Mouse (Mus musculus) mature B cell (primary cell): ENCODE measurements around the gene Stk11.

Source experiments
- in situ Hi-C: fragments of 300-500 bp; cut with MboI; formaldehyde crosslinking; loops from 2 replicates; pipeline ENCODE4 v1.14.3; 2019

The Stk11 gene

DNA sequence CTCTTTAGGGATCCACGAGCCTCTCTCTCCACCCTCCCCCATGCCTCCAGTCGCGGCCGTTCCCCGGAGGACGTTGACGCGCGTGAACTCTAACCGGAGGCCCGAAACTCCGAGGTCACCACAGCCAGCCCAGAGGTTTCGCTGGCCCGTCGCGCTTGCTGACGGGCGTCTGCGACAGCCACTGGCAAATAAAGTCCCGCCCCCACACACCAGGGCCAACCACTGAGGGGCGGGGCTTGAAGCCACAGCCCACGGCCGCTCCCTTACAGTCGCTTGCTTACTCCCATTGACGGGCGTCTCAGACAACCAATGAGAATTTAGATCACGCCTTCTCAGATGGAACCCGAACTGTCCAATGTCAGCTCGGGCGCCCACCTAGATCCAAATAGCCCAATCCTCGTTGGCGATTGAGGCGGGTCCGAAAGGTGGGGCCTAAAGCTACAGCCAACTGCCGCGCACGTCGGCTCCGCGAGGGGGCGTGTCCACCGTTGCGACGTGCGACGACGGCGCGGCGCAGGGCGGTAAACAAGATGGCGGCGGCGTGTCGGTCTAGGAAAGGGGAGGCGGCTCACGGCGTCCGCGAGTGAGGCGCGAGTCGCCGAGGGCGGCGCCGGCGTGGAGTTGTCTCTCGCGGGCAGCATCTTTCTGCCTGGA lies at the start of gene Stk11:
TSS of gene Stk11 (plus strand) at position 514 of the 654 bp plus-strand sequence.
- in situ Hi-C loops: no loop called here

- in situ Hi-C loops: no loop called here
Measured at GRCm38 (mm10) chr10:80069251-80069650, 46.4 kb upstream of the Stk11 start.

DNA sequence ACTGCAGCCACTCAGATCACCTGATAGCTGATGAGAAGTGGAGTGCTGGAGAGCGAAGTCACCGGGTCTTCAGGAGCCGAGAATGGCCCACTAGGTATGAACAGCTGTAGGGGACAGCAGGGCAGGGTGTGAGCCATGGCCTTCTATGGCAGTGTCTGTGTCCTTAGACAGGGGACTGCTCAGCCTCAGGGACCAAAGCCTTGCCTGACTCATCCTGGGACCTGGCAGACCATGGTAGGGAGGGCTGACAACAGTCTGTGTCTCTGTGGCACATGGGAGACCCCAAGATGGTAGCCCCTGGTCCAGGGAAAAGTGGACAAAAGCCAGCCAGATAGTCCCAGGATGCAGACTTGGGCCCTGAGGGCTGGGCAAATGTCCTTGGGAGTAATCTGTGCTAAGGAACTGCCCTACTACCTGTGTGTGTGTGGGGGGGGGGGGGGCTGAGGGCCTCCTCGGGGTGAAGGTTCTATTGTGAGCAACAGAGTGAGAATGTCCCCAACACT lies 45.6 kb upstream of the Stk11 start:
- in situ Hi-C loops: no loop called here

GRCm38 (mm10) chr10:80070837-80071515 lies 44.6 kb upstream of the Stk11 start:
- in situ Hi-C loops: no loop called here

DNA sequence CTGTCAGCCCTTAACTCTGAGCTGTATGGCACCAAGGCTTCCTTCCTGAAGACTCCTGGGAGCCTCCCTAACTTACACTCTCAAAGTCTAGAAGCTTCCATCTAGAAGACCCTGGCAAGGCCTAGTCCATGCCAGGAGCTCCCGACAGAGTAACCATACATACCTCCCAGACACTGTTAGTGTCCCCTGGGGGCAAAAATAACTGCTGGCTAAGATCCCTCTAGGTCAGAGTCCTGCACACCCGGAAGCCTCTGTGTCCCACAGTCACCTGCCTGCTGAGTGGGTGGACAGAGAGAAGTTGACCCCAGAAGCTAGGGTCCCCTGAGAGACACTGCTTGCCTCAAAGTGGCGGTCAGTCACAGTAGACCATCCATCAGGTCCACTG lies 44.1 kb upstream of the Stk11 start:
- in situ Hi-C loops: no loop called here

- in situ Hi-C loops: no loop called here
Measured at GRCm38 (mm10) chr10:80072623-80073489, 42.7 kb upstream of the Stk11 start.

- in situ Hi-C loops: no loop called here
Measured at GRCm38 (mm10) chr10:80074813-80075601, 40.6 kb upstream of the Stk11 start.

DNA sequence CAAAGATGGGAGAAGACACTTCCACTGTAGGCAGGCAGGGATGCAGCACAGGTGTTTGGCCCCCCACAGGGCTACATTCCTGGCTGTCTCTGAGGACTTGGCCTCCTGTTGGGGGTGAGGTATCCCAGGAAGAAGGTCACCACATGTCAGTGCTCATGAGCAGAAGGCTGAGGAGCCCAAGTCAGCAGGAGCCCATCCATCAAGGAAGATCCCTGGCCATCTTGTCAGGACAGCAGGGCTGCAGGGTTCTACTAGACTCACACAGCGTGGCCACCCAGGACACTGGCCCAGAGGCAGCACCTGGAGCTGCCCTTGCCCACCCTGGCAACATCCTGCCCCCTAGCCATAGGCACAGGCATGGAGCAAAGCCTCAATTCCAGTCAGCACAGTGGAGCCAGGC lies 39.7 kb upstream of the Stk11 start:
- in situ Hi-C loops: no loop called here

- in situ Hi-C loops: no loop called here
Measured at GRCm38 (mm10) chr10:80076386-80076785, 39.2 kb upstream of the Stk11 start.

- in situ Hi-C loops: no loop called here
Measured at GRCm38 (mm10) chr10:80077312-80077711, 38.3 kb upstream of the Stk11 start.

DNA sequence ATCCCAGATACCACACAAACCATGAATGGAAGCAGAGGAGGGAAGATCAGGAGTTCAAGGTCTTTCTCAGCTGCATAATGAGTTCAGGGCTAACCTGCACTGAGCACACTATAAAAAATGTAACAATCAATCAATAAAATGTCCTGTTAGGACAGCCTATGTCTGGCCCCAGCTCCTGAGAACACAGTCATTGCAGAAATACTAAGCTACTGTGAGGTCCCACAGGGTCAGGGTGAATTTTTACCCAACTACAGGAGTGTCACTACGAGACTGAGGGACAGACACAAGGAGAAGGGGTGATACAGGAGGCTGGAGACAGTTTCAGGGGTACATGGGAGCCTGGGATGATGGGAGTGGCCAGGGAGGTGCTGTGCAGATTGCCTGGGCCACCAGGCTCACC lies 37.2 kb upstream of the Stk11 start:
- in situ Hi-C loops: no loop called here

DNA sequence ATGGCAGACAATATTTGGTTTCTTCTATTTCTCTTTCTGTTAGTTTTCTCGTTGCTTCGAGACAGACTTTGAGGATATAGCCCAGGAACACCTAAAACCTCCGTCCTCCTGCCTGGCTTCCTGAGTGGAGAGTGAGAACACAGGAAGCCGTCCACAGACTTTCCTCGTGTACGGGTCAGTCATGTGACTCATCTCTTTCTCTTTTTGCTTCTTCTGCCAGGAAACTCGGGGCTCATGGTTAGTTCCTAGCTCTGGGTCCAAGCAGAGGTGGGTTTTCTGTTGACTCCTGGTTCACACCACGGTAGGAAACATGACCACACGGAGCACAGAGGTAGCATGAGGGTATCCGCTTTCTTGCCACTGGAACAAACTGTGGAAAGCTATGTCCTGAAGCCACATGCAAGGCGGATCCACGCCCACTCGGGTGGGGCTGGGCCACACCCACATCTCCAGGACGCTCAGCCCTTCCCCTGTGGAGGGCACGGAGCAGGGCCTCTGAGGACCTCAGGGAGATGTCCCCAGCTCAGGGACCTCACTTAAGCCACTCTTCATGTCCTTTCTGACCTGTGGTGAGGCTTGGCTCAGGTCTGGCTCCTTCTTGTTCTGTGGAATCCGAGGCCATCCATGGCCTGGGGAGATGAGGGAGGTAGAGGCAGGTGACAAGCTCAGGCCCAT lies 35.1 kb upstream of the Stk11 start:
- in situ Hi-C loops: no loop called here

- in situ Hi-C loops: no loop called here
Measured at GRCm38 (mm10) chr10:80081075-80081474, 34.5 kb upstream of the Stk11 start.

- in situ Hi-C loops: no loop called here
Measured at GRCm38 (mm10) chr10:80084817-80085487, 30.7 kb upstream of the Stk11 start.

DNA sequence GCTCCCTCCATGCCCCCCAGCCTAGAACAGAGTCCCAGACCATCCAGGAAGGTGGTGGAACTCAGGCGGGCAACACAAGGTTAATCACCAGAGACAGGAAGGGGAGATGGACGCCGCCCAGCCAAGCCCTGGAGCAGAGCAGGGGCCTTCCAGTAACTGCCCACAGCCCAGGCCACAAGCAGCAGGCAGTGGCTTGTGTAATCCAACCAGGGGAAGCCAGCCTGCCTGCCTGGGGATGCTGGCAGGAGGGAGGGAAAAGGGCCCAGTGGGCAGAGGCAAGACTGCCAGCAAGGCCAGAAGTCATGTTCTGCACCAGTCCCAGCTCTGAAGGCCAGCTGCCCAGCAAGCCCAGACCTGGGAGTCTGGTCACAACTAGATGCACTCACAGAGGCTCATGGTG lies 28.8 kb upstream of the Stk11 start:
- in situ Hi-C loops: no loop called here

GRCm38 (mm10) chr10:80087483-80087882 lies 28.1 kb upstream of the Stk11 start:
- in situ Hi-C loops: no loop called here

GRCm38 (mm10) chr10:80089146-80089545 lies 26.5 kb upstream of the Stk11 start:
- in situ Hi-C loops: no loop called here

GRCm38 (mm10) chr10:80091527-80091926 lies 24.1 kb upstream of the Stk11 start:
- in situ Hi-C loops: no loop called here

DNA sequence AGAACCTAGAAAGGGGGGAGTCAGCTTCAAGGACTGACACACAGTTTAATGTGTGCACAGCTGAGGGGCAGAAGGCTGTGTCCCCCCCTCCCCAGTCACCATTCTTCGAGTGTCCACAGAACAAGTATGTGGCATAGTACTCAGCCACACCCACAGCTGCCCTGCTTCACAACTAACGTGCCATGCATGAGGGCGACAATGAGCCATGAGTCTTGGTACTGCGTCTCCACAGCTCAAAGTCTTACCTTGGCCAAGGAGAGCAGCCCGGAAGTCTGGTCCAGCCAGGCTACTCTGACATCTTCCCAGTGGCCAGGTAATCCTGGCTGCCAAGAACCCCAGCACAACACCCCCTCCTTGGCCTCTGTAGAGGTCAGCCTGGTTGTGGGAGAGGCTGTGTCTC lies 22.9 kb upstream of the Stk11 start:
- in situ Hi-C loops: no loop called here

DNA sequence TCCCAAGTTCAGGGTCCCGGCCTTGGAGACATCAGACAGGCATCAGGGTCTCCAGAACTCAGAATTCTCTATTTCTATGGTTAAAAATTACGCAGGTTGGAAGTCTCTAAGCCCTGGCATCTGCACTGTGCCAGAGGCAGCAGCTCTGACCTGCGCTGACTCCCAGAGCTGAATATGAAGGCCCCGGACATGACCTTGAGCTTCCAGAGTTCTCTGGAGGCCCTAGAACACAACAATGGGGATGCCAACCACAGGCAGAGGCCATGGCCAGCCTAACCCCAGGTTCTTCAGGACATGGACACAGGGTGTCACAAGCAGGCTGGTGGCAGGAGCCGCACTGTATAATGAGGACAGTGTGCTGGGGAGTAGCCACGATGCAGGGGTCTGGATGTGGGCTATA lies 21.5 kb upstream of the Stk11 start:
- in situ Hi-C loops: no loop called here

GRCm38 (mm10) chr10:80094684-80095083 lies 20.9 kb upstream of the Stk11 start:
- in situ Hi-C loops: no loop called here
